Mouse (Mus musculus) layer of hippocampus, adult 2 months (tissue): Measurements from ENCODE around the gene Gas1. TPM values are rescaled to one million over a fixed set of nuclear protein-coding genes. Genes with fewer than 3 reads are reported as not detected.

Source experiments
- DNase-seq, 2 experiments: peaks; one replicate each; pipeline ENCODE4 v3.0.0; 2022; ENCODE audit warnings: low spot score in 2 of 2
- H3K27ac ChIP-seq: fragments of 200-600 bp; 2 replicates; pipeline ENCODE4 v1.8.1; 2022
- H3K4me3 ChIP-seq: fragments of 200-600 bp; 2 replicates; pipeline ENCODE4 v1.8.1; 2022; ENCODE audit warnings: mild to moderate bottlenecking
- CTCF ChIP-seq: fragments of 200-600 bp; conservative IDR thresholded peaks from 2 replicates; pipeline ENCODE4 v1.8.1; 2022; ENCODE audit warnings: antibody characterized with exemption, mild to moderate bottlenecking, moderate library complexity
- total RNA-seq, 2 experiments: library from RNA; stranded (reverse); gene quantifications; 2 replicates each; pipeline ENCODE4 v1.2.3; 2021

Gas1 gene
- total RNA-seq, 2 experiments from 2014 or later, result 9.1 to 10.5 TPM

DNA sequence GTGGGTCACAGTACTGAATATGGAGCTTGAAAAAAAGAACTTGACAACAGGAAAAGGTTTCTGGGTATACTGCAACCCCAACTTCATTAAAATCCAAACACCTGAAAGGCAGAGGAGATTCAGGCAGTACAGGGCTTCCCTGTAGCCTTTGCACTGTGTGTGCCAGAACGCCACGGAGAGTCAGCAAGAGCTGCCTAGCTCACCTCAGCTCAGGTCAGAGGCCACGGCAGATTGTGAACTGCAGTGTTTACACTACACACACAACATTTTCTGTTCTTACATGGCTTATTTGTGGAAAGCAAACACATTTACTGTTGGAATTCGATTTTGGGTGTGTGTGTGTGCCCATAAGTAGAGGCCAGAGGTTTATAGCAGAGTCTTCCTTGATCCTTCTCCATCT, 5.2 kb upstream of the Gas1 start:
- H3K4me3 ChIP-seq, result no peak overlapping the region
- DNase-seq, result no peak
- H3K27ac ChIP-seq, result no peak overlapping the region
- TF ChIP-seq CTCF, result no peak

DNA sequence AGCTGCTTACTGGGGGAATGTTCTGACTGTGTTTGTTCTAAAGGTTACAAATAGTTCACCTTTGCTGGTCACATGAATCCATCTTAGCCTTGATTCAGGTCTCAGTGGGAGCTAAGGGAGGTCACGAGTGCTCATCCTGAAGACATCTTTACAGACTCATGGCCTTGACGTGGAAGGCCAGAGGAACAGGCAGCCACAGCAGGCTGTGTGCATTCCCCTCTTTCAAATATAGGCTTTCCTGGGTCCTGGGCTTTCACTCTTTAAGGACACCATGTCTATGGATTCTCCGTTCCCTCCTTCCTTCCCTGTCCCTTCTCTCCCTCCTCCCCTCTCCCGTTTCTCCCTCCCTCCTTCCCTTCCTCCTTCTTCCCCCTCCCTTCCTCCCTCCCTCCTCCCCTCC, 2.5 kb upstream of the Gas1 start:
- Histone ChIP-seq H3K4me3 (no peak overlapping the region), H3K27ac (no peak overlapping the region)
- TF ChIP-seq CTCF, result no peak
- no peak for DNase-seq

DNA sequence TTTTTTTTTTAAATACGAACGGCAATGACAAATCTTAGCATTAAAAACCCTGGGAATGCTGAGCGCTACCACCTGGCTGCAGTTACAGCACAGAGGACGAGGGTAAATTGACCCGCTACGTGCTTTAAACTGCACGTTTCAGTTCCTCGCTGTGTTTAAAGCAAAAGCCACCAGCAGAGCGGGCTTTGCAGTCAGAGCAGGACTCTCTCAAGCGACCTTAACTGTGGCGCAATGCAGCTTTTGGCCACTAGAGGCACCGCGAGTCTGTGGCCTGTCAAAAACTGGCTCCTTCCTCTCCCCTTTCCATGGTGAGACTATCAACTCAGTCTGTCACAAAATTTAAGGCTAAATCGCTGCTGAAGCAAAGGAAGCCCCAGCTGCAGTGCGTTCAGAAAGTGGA, 1.3 kb upstream of the Gas1 start:
- peak overlapping the region; percentile 83 for H3K27ac ChIP-seq
- DNase-seq, result peak; percentile 91 to 95
- peak overlapping the region; percentile 56 for H3K4me3 ChIP-seq
- TF ChIP-seq CTCF, result peak; percentile 99

DNA sequence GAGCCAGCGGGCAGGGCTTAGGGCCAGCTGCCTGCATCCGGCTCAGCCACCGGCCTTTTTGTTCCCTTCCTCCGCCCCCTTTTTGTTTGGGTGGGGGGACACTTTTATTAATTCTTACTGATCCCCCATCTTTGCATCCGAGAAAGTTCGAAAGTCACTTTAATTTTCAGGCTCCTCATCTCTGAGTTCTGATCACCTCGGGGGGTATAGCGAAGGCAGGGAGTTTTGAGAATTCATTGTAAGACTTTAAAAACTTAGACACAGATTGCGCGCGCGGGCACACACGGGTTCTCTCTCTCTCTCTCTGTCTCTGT, 589 bp upstream of the Gas1 start:
- Histone ChIP-seq H3K27ac (peak overlapping the region; percentile 75; the same call in 1 of the 2 replicates), H3K4me3 (peak overlapping the region; percentile 71)
- no peak for TF ChIP-seq CTCF
- DNase-seq, result no peak

DNA sequence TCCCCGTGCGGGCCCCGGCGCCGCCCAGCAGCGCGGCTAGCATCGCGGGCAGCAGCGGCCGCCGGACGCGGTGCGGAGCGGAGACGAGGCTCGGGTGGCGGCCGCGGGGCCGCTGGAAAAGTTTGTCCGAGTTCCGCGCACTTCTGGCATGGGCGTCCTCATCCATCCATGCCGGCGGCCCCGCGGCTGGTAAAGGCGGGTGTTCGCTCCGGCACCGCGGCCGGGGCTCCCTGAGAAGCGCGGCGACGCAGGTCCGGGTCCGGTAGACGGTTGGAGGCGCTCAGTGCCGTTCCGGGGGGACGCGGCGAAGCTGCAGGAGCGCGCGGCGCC, 424 bp downstream of the Gas1 start:
- Histone ChIP-seq H3K4me3 (peak overlapping the region; percentile 71), H3K27ac (peak overlapping the region; percentile 78)
- no peak for DNase-seq
- TF ChIP-seq CTCF, result no peak

DNA sequence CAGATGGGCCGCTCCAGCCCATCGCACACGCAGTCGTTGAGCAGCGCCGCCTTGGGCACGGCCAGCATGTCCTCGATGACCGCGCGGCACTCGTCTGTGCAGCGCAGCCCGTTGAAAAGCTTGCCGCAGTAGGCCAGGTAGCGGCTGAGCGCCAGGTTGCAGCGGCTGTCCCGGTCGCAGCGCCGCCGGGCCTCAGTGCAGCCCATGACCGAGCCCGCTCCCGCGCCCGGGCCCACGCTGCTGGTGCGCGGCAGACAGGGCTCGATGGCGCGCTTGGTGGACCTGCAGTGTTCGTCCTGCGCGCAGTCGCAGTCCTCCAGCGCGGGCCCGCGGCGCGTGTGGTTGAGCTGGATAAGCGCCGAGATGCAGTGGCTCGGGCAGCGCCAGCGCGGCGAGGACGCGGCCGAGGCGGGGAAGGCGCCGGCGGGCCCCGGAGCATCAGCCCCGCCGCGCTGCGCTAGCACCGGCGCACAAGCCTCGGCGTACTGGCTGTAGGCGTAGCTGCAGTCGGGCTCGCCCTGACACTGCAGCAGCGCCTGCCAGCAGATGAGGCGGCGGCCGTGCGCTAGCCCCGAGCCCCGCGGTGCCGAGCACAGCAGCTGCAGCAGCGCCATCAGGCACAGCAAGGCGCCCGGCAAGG, 909 bp downstream of the Gas1 start:
- peak; percentile 37 to 61 for DNase-seq
- Histone ChIP-seq H3K27ac (peak overlapping the region; percentile 78), H3K4me3 (peak overlapping the region; percentile 71)
- 0 out of 2 replicates have a peak, but pooled peaks have one; percentile 2 for TF ChIP-seq CTCF

GRCm38 (mm10) chr13:60175490-60176135, 1.6 kb downstream of the Gas1 start:
- TF ChIP-seq CTCF, result peak; percentile 19; the same call in 1 of the 2 replicates
- H3K27ac ChIP-seq, result peak overlapping the region; percentile 78
- peak; percentile 5 to 35 for DNase-seq

DNA sequence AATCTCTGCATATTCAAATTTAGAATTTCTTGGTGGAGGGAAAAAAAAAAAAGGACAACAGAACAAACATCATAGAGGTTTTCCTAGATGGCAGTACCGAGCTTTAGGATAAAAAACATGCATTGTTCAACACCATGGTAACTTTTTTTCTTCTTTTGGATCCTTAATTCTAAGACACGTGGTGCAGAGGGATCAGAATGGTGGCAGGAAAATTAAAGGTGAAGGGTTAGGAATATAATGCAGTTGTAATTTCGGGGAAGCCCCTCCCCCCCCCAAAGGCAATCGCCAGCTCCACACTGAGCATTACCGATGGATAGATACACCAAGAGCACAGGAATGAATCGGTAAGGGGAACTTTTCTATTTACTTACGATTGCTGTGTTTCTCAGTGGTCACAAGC, 2.2 kb downstream of the Gas1 start:
- DNase-seq, result no peak
- Histone ChIP-seq H3K27ac (peak overlapping the region; percentile 78), H3K4me3 (peak overlapping the region; percentile 71)
- peak; percentile 53 for TF ChIP-seq CTCF

More at GRCm38 (mm10) chr13:60175490-60176135, 1.6 kb downstream of the Gas1 start:
- peak overlapping the region; percentile 71 for H3K4me3 ChIP-seq

GRCm38 (mm10) chr13:60173591-60174524, 3.3 kb downstream of the Gas1 start:
- DNase-seq, result no peak
- Histone ChIP-seq H3K4me3 (peak overlapping the region; percentile 71), H3K27ac (no peak overlapping the region)
- TF ChIP-seq CTCF, result no peak

GRCm38 (mm10) chr13:60173186-60173585, 4.0 kb downstream of the Gas1 start:
- DNase-seq, result no peak
- no peak overlapping the region for H3K4me3 ChIP-seq
- TF ChIP-seq CTCF, result no peak
- no peak overlapping the region for H3K27ac ChIP-seq

DNA sequence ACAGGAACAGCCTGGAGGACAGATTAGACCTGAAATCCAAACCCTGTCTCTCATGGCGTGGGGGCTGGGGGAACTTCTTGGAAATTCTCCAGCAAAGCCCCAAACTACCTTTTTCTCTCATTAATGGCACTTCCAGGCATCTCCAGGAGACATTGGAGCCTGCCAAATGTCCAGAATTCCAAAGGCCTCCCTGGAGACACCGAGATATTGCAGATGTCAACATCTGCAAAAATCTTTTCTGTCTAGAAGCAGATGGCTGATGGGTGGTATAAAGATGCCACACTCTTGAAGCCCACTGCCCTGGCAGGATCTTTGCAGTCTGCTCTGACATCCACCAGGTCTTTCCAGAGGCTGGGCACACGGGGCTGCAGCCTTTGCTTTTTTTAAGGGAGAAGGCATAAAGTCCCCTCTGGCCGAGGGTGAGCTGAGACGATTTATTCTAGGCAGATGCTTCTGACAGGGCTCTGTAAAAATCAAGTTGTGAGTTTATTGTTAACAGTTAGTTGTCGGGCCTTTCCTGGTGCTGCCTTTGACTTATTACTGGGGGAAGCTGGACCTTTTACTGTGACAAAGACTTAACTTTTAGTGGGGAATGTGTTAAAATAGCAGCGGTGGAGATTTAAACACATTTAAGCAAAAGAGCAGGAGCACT, 4.7 kb downstream of the Gas1 start:
- Histone ChIP-seq H3K27ac (no peak overlapping the region), H3K4me3 (no peak overlapping the region)
- no peak for TF ChIP-seq CTCF
- no peak for DNase-seq

GRCm38 (mm10) chr13:60171781-60172180, 5.4 kb downstream of the Gas1 start:
- no peak overlapping the region for H3K4me3 ChIP-seq
- H3K27ac ChIP-seq, result no peak overlapping the region
- no peak for DNase-seq
- TF ChIP-seq CTCF, result no peak
